Mouse (Mus musculus) cerebellum, adult (tissue): Measurements from ENCODE around the gene Prlr.

Source experiments
- ATAC-seq: cut with Nextera tagmentation; 2 replicates; pipeline ENCODE4 v1.9.2; 2017; ENCODE audit warnings: mild to moderate bottlenecking, moderate library complexity, mixed read lengths; ENCODE audit not compliant: insufficient number of reproducible peaks, low FRiP score, low TSS enrichment

The Prlr gene

DNA sequence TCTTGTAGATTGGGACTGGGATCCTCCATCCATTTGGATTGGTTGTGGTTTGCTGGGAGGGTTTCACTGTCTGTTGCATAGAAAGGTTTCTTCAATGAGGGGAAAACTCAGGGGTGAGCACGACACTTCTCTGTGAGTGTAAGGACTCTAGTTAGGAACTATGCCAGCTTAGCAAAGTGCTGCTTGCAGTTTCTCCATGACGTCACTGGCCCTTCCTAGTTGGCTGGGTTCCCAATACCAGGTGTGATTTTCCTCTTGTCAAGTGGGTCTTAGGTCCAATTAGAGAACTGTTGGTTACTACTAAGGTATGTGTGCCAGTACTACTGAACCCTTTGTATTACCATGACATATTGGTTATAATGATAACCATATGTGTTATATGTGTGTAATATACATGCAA is 51.6 kb downstream of the Prlr start:
- ATAC-seq, result no peak

DNA sequence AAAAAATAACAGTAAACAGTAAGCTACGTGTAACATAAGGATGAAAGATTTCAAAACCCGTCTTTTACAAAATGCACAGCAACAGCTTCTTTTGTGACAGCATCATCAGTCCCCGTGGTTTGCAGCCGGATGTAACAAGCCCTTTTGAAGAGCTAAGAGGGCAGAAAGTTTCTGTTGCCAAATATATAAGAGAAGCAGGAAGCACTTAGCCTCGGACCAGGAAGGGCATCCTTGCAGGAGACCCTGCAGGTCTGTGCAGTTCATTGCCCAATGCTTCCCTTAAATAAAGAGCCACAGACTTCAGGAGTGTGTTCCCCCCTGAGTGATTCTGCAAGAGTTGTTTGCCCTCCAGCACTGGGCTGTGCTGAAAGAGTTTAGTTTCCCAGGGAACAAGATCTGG is 58.9 kb downstream of the Prlr start:
- ATAC-seq, result no peak

DNA sequence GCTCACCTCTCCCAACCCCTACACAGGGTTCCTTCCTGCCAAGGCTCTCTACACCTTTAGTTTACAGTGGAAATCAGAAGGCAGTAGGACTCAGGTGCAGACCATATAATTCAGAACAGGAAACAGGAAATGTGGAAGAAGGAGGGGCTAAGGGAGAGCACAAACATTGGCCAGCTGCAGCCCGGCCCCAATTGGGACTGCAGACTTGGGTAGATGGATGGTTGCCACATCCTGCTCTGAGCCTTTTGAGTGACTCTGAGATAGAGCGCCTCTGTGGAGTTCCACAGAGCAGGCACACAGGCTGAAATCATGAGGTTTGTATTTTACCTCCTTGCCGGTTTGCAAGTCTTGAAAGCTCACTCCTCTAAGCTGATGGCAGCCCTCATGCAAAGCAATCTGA is 59.8 kb downstream of the Prlr start:
- no peak for ATAC-seq

DNA sequence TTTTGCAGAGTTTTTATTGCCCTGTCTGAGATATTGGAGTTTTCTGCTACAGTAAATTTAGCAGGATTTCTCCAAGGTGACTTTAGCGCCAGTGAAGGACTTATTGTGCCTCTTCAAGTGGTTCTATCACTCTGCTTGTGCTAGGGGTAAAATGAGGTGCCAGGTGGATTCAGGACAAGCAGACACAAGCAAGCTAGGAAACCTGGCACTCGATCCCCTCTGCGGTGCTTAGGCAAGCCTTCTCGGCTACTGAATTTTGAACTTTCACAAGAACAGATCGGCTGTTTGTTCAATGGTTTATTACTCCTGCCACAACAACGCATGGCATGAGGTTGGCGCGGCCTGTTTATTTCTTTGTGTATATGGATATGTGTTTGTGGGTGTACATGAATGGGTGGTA is 61.4 kb downstream of the Prlr start:
- no peak for ATAC-seq

DNA sequence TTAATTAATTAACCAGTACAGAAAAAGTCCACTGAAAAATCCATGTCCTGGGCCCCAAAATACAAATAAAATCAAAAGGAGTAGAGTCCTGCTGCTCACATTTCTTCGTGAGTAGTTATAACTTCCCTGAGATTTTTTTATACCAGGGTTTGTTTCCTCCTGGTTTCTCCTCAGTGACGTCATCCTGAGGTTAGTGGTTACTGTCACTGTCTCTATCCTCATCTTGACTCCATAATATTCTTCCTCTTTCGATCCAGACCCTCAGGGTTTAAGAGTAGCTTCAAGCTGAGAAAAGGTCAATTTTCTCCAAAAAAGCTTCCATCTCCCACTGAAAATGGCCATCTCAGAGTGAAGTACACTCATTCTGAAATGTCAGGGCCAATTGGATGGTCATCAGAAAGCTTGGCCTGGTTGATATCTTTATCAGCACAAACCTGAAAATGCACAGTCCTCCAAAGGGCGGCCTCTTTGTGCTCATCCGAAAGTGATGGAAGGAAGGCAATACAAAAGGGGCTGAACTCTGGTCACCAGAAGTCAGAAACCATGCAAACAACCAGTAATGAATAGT is 63.3 kb downstream of the Prlr start:
- no peak for ATAC-seq

DNA sequence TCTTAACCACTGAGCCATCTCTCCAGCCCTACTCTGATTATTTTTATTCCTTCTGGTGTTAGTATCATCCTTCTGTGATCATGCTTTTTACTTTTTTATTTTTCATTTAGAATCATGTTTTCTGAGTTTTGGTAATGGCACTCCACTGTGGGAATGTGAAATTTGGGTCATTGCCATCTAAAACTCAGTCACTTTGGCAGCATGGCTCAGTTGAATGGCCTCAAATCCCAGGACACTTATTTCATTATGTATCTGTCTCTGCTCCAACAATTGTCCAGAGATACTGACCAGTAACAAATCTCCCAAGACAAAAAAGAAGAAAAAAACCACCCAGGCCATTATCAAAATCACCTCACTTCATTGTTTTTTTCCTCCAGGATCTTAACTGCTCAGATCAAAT is 65.2 kb downstream of the Prlr start:
- no peak for ATAC-seq

DNA sequence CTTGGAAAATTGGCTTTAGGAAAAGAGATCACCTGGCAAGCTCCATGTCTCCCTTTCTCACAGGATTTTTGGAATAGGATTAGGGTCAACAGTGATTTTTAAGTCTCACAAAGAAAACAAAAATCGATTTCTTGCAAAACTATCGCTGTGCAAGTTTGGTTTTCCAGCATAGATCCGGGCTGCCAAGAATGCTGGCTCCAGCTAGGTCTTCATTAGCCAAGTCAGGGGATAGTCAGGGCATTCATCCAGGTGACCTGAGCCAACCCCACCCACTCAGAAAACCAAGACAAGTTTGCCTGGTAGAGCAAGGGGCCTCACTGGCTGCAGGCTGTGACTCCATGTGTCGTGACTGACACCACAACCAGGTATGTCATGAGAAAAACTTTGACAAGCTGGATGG is 72.2 kb downstream of the Prlr start:
- no peak for ATAC-seq

DNA sequence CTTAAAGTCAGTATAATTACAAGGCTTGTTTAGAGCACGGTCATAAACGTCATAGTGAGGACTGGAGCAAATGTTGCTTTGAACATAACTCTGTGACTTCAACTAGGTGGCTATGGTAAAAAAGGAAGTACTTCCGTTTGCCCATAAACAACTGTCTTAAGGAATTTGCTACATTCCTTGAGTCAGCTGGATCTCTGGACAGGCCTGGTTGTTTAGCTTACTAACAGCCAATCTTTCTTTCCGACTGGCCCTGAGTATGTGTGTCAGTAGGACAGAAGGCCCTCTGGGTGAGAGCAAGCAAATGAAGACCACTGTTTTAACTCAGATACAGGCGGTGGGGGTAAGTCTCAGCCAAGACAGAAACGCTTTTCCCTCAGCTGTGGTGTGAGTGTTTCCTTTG is 73.7 kb downstream of the Prlr start:
- ATAC-seq, result no peak

DNA sequence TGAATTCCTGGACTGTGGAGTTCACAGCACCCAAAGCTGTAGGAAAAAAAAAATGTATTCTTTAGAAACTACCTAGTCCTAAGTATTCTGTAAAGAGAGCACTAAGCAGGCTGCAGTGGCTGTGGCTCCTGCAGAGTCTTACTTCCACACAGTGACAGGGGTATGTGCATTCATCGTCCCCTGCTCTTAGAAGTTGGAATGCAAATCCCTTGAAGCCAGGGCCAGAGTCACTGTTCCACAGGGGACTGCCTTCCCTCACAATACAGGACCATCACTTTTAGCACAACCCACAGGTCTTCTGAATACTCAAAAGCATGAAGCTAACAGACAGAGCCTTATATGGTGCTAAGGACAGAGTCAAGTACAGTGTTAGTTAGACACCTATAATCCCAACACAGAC is 75.5 kb downstream of the Prlr start:
- no peak for ATAC-seq

DNA sequence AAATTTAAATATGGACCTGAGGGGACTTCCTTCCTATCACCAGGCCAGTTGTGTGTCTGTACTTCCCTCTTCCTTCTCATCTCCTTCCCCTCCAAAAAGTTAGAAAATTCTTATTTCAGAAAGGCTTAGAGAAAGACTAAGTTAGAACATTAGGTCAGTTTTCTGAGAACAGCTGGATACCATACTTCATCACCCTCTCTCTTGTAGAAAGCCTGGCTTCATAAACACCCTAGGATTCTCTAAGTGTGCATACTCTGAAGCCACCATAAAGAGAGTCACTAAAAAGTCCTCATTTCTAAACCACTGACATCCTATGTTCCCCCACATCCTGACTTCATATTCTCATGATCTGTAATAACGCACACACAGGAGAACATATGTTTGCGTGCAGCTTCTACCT is 85.2 kb downstream of the Prlr start:
- no peak for ATAC-seq

DNA sequence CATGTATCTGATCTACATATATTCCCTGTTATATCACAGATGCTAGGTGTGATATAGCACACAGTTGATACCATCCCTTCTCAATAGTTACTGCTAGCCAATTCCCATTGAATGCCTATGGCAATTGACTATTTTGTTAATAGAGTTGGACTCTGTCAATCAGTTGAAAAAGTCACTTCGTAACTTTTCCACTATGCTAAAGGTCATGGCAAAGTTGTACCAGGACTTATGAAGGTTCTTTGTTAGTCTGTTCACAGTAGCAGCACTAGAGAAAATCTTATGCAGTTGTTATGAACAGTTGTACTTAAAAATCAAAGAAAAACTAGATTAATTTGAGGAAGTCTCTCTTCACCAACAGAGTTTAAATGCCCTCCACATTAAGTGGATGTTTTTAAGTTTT is 85.6 kb downstream of the Prlr start:
- no peak for ATAC-seq

DNA sequence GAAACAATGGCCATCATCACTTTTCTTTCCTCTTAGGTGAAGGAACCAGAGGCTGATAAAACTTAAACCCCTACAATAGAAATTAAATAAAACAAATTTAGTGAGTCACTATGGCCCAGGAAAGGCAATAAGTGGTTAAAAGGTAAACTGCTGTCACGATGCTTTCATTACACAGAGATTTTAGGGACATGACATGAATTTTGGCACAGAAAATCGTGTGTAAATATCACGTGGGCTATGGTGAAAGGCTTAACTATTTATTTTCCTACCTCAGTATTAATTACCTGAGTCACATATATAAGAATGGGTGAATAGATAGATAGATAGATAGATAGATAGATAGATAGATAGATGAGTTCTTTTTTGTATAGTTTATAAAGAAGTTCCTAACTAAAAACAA is 86.4 kb downstream of the Prlr start:
- no peak for ATAC-seq

DNA sequence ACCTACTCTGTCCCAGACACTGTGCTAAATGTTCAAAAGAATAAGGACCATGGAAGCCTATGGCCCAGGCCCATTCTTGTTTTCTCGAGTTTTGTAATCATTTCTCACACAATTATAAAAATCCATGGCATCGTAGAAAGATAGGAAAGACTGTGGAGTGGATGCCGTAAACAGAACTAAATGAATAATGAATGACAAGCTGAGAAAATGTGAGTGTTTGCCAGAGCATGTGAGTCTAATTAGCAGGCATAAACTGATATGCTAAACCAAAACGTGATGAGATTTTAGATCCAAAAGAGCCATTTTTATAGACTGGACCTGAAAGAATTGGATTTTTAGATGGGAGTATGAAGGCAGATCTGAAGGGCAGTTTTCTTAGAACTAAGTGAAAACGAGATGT is 87.8 kb downstream of the Prlr start:
- ATAC-seq, result no peak

DNA sequence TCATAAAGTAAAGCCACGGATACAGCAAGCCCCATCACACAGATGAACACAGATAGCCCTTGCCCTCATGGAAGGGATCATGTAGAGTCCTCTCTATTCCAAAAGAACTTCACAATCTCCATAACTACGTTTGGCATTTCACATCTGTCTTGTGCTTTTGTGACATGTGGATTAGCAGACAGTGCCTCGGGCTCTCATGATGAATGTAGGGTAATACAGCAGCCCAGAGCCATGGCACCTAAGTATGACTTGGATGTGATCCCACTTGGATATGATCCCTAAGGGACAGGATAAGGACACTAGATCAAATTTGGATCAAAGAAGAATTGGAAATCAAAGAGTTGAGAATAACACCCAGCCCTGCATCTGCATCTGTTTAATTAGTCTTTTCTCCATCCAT is 90.2 kb downstream of the Prlr start:
- ATAC-seq, result no peak

DNA sequence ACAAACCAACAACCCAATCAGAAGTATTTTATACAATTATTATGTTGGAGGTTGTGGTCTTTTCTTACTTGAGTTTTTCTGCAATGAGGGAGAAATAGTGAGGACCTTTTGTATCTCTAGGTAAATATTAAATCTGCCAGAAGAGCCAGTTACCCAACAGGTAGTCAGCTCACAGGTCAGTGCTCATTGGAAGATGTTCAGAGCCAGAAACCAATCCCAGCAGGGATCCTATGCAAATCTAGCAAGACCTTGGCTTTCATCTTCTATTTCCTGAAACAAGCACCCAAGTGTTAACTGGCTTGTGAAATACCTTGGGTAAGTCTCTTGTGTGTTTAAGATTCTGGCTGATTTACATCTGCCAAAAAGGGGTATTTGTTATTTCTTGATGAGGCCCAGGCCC is 99.3 kb downstream of the Prlr start:
- ATAC-seq, result no peak

DNA sequence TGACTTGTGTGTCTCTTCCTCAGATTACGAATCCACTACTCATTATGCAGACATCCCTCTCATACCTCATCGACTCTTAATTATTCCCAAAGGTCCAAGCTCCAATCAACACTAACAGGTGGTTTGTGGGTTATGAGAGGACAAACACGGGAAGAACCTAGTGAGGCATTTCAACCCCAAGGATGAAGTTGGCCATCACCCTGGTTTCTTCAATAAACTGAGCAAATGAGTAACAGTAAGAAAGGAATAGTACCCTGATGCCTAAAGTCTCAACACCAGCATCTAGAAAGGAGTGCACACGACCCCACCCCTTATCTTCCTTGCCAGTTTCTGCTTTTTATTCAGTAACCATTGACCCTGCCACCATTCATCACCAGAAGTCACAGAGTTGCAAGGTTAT is 100.4 kb downstream of the Prlr start:
- ATAC-seq, result no peak

DNA sequence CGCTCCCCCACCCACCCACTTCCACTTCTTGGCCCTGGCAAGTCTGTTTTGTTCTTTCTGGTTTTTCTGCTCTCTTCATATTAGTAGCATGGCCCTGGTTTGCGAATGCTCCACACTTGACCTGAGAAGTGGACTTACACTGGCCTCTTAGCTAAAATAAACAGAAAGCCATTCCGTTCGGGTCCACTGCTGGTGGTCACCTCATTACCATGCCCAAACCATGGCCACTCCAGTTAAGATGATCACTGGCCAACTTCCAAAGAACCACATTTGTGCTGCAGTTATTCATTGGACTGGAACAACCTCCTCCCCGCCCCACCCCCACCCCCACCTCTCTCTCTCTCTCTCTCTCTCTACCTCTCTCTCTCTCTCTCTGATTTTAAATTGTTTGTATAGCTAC is 104.5 kb downstream of the Prlr start:
- ATAC-seq, result no peak

DNA sequence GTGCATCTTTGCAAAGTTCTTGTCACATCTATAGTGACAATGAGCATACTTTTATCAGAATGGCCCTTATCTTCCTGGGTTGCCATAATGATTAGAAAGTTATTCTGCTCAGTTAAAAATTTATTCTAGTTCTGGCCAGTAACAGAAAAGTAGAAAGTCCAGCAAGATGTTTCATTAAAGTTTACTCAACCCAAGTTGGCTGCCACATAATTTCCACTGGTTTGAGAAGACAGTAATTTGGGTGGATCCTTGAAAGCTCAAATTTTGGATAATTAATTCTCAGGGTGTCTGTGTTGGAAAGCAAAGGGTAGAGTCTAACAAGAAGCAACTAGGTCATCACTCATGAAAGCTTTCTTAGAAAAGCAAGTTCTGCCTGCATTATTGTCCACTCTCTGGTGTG is 106.6 kb downstream of the Prlr start:
- ATAC-seq, result no peak

DNA sequence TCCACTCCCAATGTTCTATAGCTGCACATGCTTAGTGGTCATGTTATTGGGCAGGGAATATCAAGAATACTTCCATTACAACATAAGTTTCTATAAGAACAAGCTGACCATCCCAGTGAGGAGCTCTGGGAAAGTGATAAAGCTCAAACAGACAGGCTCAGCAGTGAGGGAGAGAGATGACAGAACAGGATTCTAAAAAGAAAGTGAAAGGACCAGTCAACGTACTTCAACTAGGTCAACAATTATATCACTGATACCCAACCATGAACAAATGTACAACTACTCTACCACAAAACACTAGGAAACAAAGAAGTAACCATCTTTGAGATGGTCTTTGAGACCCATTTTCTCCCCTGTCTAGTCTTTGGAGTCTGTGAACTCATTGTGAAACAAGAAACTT is 119.5 kb downstream of the Prlr start:
- no peak for ATAC-seq

DNA sequence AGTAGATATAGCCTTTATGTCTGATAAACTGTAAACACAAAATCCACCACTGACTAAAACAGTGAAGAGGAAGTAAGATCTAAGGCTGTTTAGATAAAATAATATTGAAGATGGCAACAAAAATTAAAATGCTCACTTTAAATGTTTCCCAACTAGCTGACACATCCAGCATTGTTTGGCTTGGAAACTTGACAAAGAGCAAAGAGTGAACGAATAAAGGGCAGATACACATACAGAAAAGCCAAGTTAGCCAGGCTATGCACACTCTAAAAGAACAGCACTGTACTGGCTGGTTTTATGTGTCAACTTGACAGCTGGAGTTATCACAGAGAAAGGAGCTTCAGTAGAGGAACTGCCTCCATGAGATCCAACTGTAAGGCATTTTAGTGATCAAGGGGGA is 121.0 kb downstream of the Prlr start:
- ATAC-seq, result no peak

DNA sequence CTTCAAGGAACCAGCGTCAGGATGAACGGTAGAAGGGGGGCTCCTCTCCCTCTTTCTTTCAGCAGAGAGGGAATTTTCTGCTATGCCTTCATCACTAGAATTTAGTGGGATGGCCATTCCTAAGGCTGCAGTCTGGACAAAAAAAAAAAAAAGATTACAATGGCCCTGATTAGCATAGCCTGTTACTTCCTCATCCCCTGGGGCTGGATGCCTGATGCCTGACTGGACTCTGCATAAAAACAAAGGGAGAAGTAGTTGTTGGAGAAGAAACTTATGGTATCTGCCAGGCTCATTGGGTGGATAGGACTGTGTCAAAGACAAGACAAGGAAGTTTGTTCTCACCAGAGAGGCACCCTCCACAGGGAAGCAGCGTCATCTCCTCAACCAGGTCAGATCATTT is 122.4 kb downstream of the Prlr start:
- ATAC-seq, result no peak

DNA sequence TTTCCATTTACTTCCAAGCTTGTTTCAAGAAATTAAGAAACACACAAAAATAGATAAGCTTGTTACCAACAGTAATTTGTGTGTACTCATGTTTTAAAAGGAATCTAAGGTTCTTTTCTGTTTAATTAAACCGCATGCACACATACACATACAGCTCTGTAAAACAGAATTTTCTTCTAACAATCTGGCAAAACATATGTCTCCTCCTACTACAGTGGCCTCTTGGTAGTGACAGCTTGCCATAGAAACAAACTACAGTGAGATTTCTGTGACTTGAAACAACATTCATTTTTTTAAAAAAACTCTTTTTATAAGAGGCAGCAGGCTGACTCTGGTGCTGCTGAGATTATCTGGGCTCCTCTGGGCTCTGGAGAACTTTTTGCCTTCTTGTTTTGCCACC is 129.4 kb downstream of the Prlr start:
- ATAC-seq, result no peak

DNA sequence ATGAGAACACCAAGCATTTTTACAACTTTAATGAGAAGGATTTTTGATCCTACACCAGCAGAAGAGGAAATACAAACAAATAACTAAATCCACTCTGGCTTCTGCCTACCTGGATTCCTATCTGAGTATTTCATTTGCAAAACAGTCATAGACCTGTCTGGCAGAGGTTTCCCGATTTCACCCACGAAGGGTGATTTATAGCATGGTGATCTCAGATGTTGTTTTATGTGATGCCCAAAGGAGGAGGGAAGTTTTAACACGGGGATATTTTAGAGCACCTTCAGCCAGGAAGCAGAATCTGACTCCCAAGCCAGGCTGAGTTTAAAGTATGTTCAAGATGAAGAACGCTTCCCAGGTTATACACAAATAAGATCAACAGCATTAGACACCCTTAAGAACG is 134.8 kb downstream of the Prlr start:
- no peak for ATAC-seq
